Mouse (Mus musculus): Measurements from ENCODE around the gene Tns2. TPM values are rescaled to one million over a fixed set of nuclear protein-coding genes. Genes with fewer than 3 reads are reported as not detected.

Gene Tns2
- polyA plus RNA-seq, 1 experiment from 2014 or later: 8.7 TPM

- Histone ChIP-seq H3K9ac (ENCODE audit: low read depth, low read length) (peak overlapping the region; percentile 58), H3K4me1 (ENCODE audit: control insufficient read depth, insufficient read depth, low read depth, low read length) (peaks cover 46% of the 10 kb centered on the region), H3K9me3 (ENCODE audit: control insufficient read depth, low read length) (no peaks in the 10 kb centered on the region), H3K36me3 (ENCODE audit: control insufficient read depth, insufficient read depth, low read length) (no peaks in the 10 kb centered on the region), H3K27ac (ENCODE audit: low read depth, low read length) (no peak overlapping the region), H3K4me2 (ENCODE audit: low read length) (peak overlapping the region; percentile 74), H3K27me3 (replicated peaks; ENCODE audit: control insufficient read depth, insufficient read depth, low read length) (peaks cover 14% of the 10 kb centered on the region), H3K4me3 (ENCODE audit: low read length) (peak overlapping the region; percentile 42)
- peak; percentile 22 for ATAC-seq
- WGBS: 6% methylated on average over 38 of the region's 38 CpGs
Observed at GRCm38 (mm10) chr15:102106754-102107456, 6.7 kb downstream of the Tns2 start.

DNA sequence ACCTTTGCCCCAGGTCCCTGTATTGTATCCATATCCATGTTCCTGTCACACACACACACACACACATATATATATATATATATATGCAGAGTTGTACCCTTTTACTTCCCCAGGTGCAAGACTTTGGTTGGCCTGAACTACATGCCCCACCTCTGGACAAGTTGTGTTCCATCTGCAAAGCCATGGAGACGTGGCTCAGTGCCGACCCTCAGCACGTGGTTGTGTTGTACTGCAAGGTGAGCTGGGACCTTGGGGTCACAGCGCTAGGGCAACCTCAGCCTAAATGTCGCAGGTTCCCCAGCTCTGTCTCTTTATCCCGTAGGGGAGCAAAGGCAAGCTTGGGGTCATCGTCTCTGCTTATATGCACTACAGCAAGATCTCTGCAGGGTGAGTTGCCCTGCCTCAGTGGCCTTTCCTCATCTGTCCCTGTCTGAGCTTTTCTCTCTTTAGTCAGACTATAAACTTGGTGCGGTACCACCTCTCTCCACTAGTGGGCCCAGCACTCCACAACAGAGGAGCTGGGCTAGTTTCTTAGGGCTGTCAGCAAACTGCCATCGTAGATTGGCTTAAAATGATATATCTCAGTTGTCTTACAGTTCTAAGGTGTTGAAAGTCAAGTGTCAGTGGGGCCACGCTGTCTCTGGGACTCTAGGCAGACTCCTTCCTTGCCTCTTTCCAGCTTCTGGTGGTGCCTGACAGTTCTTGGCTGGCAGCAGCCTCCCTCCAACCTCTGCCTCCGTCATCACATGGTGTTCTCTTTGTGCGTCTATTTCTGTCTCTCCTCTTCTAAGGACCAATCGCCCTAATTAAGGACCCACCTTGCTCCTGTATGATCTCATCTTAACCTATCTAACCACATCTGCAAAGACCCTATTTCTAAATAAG lies 7.7 kb downstream of the Tns2 start:
- no peak for ATAC-seq
- Histone ChIP-seq H3K4me2 (ENCODE audit: low read length) (peak overlapping the region; percentile 74), H3K27ac (ENCODE audit: low read depth, low read length) (no peak overlapping the region), H3K9me3 (ENCODE audit: control insufficient read depth, low read length) (no peaks in the 10 kb centered on the region), H3K9ac (ENCODE audit: low read depth, low read length) (no peak overlapping the region), H3K36me3 (ENCODE audit: control insufficient read depth, insufficient read depth, low read length) (no peaks in the 10 kb centered on the region), H3K4me3 (ENCODE audit: low read length) (no peak overlapping the region; the same call in 1 of the 2 replicates), H3K4me1 (ENCODE audit: control insufficient read depth, insufficient read depth, low read depth, low read length) (peaks cover 38% of the 10 kb centered on the region), H3K27me3 (replicated peaks; ENCODE audit: control insufficient read depth, insufficient read depth, low read length) (peaks cover 14% of the 10 kb centered on the region)
- 35% methylated on average over 13 of the region's 13 CpGs for WGBS

DNA sequence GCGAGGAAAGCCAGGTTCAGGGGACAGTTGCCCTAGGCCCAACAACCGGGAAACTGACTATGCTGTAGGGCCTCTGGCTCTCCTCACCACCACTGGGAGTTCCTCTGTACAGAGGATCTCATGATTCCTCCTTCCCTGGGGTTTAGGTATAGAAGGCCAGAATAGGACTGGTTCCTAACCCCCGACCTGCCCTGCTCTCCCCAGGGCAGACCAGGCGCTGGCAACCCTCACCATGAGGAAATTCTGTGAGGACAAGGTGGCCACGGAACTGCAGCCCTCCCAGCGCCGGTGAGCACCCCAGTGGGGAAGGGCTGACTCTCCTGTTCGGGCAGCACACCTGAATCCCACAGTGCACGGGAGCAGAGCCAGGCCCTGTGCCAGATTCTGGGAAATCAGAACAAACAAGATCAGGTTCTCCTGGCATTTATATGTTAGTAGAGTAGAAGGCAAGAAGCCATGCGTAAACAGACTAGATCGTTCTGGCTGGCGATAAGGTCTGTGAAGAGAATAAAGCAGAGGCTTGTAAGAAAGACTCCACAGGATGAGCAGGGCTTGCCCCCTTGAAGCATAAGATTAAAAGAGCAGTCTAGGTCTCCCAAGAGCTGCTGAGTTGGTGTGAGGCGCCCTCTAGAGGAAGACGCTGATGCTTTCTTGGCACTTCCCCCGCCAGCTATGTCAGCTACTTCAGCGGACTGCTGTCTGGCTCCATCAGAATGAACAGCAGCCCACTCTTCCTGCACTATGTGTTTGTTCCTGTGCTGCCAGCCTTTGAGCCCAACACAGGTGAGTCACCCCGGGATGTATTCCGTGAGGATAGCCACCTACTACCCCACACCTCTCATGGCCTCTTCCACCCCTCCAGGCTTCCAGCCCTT lies 8.7 kb downstream of the Tns2 start:
- Histone ChIP-seq H3K9ac (ENCODE audit: low read depth, low read length) (0 out of 2 replicates have a peak overlapping the region, but pooled peaks have one; percentile 14), H3K36me3 (ENCODE audit: control insufficient read depth, insufficient read depth, low read length) (no peaks in the 10 kb centered on the region), H3K4me1 (ENCODE audit: control insufficient read depth, insufficient read depth, low read depth, low read length) (peaks cover 29% of the 10 kb centered on the region), H3K4me3 (ENCODE audit: low read length) (no peak overlapping the region), H3K27ac (ENCODE audit: low read depth, low read length) (no peak overlapping the region), H3K9me3 (ENCODE audit: control insufficient read depth, low read length) (no peaks in the 10 kb centered on the region), H3K4me2 (ENCODE audit: low read length) (no peak overlapping the region), H3K27me3 (replicated peaks; ENCODE audit: control insufficient read depth, insufficient read depth, low read length) (peaks cover 14% of the 10 kb centered on the region)
- 0 out of 2 replicates have a peak, but pooled peaks have one; percentile 12 for ATAC-seq
- WGBS: 48% methylated on average over 18 of the region's 18 CpGs

DNA sequence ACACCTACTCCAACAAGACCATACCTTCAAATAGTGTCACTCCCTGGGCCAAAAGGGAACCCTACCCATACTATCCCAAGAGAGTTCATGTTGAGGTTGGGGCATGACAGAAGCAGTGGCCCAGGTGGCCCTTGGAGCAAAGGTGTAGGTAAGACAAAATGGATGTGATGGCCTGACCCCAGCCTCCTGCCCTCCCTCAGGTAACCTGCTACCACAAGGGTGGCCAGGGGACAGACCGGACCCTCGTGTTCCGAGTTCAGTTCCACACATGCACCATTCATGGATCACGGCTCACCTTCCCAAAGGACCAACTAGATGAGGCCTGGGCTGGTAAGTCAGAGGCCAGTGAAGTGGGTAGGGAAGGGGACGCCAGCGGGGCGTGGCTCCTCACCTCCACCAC lies 10.1 kb downstream of the Tns2 start:
- Histone ChIP-seq H3K4me2 (ENCODE audit: low read length) (no peak overlapping the region), H3K4me1 (ENCODE audit: control insufficient read depth, insufficient read depth, low read depth, low read length) (peaks cover 22% of the 10 kb centered on the region), H3K4me3 (ENCODE audit: low read length) (no peak overlapping the region), H3K9ac (ENCODE audit: low read depth, low read length) (no peak overlapping the region), H3K27me3 (replicated peaks; ENCODE audit: control insufficient read depth, insufficient read depth, low read length) (peaks cover 12% of the 10 kb centered on the region), H3K9me3 (ENCODE audit: control insufficient read depth, low read length) (no peaks in the 10 kb centered on the region), H3K36me3 (ENCODE audit: control insufficient read depth, insufficient read depth, low read length) (no peaks in the 10 kb centered on the region), H3K27ac (ENCODE audit: low read depth, low read length) (no peak overlapping the region)
- ATAC-seq: no peak
- WGBS: 98% methylated on average over 7 of the region's 7 CpGs

- no peak overlapping the region for H3K4me2 ChIP-seq (ENCODE audit: low read length)
- H3K4me3 ChIP-seq (ENCODE audit: low read length): no peak overlapping the region
- H3K27ac ChIP-seq (ENCODE audit: low read depth, low read length): no peak overlapping the region
- peaks cover 20% of the 10 kb centered on the region for H3K4me1 ChIP-seq (ENCODE audit: control insufficient read depth, insufficient read depth, low read depth, low read length)
- peaks cover 8% of the 10 kb centered on the region for H3K27me3 ChIP-seq (replicated peaks; ENCODE audit: control insufficient read depth, insufficient read depth, low read length)
- 75% methylated on average over 28 of the region's 29 CpGs for WGBS
- H3K36me3 ChIP-seq (ENCODE audit: control insufficient read depth, insufficient read depth, low read length): 0 out of 2 replicates have a peak, but pooled peaks cover 4% of the 10 kb centered on the region
- no peak overlapping the region for H3K9ac ChIP-seq (ENCODE audit: low read depth, low read length)
- H3K9me3 ChIP-seq (ENCODE audit: control insufficient read depth, low read length): no peaks in the 10 kb centered on the region
- no peak for ATAC-seq
Observed at GRCm38 (mm10) chr15:102110701-102111494, 10.7 kb downstream of the Tns2 start.

DNA sequence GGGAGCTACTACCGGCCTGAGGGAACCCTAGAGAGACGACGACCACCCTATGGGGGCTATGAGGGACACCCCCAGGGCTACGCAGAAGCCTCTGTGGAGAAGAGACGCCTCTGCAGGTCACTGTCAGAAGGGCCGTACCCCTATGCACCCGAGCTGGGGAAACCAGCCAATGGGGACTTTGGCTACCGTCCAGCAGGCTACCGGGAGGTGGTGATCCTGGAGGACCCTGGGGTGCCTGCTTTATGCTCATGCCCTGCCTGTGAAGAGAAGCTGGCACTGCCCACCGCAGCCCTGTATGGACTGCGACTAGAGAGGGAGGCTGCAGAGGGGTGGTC lies 11.2 kb downstream of the Tns2 start:
- 0 out of 2 replicates have a peak, but pooled peaks cover 6% of the 10 kb centered on the region for H3K36me3 ChIP-seq (ENCODE audit: control insufficient read depth, insufficient read depth, low read length)
- no peak for ATAC-seq

GRCm38 (mm10) chr15:102112181-102112580 lies 12.0 kb downstream of the Tns2 start:
- Histone ChIP-seq H3K36me3 (ENCODE audit: control insufficient read depth, insufficient read depth, low read length) (peaks cover 9% of the 10 kb centered on the region; the same call in 1 of the 2 replicates), H3K4me1 (ENCODE audit: control insufficient read depth, insufficient read depth, low read depth, low read length) (peaks cover 23% of the 10 kb centered on the region), H3K27me3 (replicated peaks; ENCODE audit: control insufficient read depth, insufficient read depth, low read length) (peaks cover 3% of the 10 kb centered on the region), H3K27ac (ENCODE audit: low read depth, low read length) (no peak overlapping the region), H3K9me3 (ENCODE audit: control insufficient read depth, low read length) (no peaks in the 10 kb centered on the region), H3K4me3 (ENCODE audit: low read length) (no peak overlapping the region), H3K9ac (ENCODE audit: low read depth, low read length) (no peak overlapping the region), H3K4me2 (ENCODE audit: low read length) (no peak overlapping the region)
- no peak for ATAC-seq
- WGBS: 94% methylated on average over 6 of the region's 6 CpGs

More for the DNA sequence above, 11.2 kb downstream of the Tns2 start:
- H3K4me1 ChIP-seq (ENCODE audit: control insufficient read depth, insufficient read depth, low read depth, low read length): peaks cover 25% of the 10 kb centered on the region
- H3K9ac ChIP-seq (ENCODE audit: low read depth, low read length): no peak overlapping the region
- H3K9me3 ChIP-seq (ENCODE audit: control insufficient read depth, low read length): no peaks in the 10 kb centered on the region
- no peak overlapping the region for H3K27ac ChIP-seq (ENCODE audit: low read depth, low read length)
- H3K27me3 ChIP-seq (replicated peaks; ENCODE audit: control insufficient read depth, insufficient read depth, low read length): peaks cover 5% of the 10 kb centered on the region
- no peak overlapping the region for H3K4me3 ChIP-seq (ENCODE audit: low read length)
- WGBS: 66% methylated on average over 11 of the region's 11 CpGs
- H3K4me2 ChIP-seq (ENCODE audit: low read length): no peak overlapping the region

DNA sequence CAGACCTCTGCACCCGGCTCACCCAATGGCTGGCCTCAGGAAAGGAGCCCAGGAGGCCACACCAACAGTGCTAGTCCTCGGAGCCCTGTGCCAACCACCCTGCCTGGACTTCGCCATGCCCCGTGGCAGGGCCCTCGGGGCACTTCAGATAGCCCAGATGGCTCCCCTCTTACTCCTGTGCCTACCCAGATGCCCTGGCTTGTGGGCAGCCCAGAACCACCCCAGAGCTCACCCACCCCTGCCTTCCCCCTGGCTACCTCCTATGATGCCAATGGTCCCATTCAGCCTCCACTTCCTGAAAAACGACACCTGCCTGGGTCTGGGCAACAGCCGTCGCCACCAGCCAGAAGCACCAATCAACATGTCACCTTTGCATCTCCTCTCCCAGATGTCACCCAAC lies 12.6 kb downstream of the Tns2 start:
- WGBS: 84% methylated on average over 8 of the region's 8 CpGs
- peaks cover 12% of the 10 kb centered on the region; the same call in 1 of the 2 replicates for H3K36me3 ChIP-seq (ENCODE audit: control insufficient read depth, insufficient read depth, low read length)
- ATAC-seq: no peak
- peaks cover 1% of the 10 kb centered on the region for H3K27me3 ChIP-seq (replicated peaks; ENCODE audit: control insufficient read depth, insufficient read depth, low read length)
- H3K9ac ChIP-seq (ENCODE audit: low read depth, low read length): no peak overlapping the region
- H3K9me3 ChIP-seq (ENCODE audit: control insufficient read depth, low read length): no peaks in the 10 kb centered on the region
- peaks cover 23% of the 10 kb centered on the region for H3K4me1 ChIP-seq (ENCODE audit: control insufficient read depth, insufficient read depth, low read depth, low read length)
- no peak overlapping the region for H3K4me3 ChIP-seq (ENCODE audit: low read length)
- no peak overlapping the region for H3K27ac ChIP-seq (ENCODE audit: low read depth, low read length)
- no peak overlapping the region for H3K4me2 ChIP-seq (ENCODE audit: low read length)

Measured in hindbrain, embryonic 16.5 days (tissue).